Mouse (Mus musculus) cerebral cortex, adult 2 months (tissue): ENCODE data around the gene Chrna3.

Source experiments
- WGBS: fragments of 180-500 bp; shearing (Covaris S2); methylation state at CpG from one replicate; pipeline ENCODE4 v1.1.7; 2018; 5-methylcytosine and 5-hydroxymethylcytosine counted together

The Chrna3 gene

GRCm38 (mm10) chr9:55026275-55026663, at the start of gene Chrna3:
Gene Chrna3 (minus strand): TSS chr9:55026562.
- WGBS, result 2% methylated on average over 39 of the region's 39 CpGs

DNA sequence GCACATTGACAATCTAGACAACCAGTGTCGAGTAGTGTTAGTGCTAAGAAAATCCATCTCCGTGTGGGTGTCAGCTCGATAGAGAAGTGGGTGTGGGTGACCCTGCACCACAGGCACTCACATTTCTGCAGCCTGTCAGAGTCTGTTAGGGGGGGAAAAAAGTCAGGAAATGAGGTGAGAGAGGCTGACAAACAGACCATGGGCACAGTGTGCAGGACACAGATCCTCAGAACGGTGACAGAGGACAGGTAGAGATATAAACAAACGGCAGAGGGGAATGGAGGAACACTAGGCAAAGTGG, 41.6 kb upstream of the Chrna3 start:
- WGBS, result 37% methylated on average over 5 of the region's 5 CpGs

DNA sequence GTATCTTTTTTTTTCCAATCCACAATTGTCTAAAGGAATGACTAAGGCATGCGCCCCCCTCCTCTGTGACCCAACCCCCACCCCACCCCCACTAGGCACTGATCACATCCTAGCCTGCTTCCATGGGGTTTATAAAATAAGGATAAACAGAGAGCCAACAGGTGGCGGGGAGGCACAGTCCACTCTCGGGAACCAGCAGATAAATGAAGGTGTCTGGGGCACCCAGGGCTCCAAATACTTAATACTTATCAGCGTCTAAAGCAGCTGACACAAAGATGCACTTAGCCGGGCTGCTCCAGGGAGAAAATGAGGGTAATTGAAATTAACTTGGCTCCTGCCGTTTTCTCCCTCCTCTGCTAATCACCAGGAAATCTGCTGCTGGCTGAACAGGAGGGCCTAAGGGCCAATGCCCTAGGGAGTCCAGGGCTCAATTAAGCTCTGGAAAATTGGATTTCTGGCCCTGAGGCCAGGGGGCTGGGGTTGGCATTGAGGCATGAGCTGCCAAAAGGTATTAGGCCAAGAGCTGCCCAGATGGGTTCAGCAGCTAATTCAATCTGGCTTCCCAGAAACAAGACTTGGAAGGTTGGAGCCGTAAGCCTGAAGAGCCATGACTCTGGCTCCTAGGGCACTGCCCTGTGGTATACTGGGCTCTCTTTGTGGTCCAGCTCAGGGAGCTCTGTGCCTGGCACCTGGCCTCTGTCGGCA, 41.0 kb upstream of the Chrna3 start:
- WGBS, result 56% methylated on average over 8 of the region's 8 CpGs

GRCm38 (mm10) chr9:55065241-55065640, 38.9 kb upstream of the Chrna3 start:
- 77% methylated on average over 9 of the region's 9 CpGs for WGBS

DNA sequence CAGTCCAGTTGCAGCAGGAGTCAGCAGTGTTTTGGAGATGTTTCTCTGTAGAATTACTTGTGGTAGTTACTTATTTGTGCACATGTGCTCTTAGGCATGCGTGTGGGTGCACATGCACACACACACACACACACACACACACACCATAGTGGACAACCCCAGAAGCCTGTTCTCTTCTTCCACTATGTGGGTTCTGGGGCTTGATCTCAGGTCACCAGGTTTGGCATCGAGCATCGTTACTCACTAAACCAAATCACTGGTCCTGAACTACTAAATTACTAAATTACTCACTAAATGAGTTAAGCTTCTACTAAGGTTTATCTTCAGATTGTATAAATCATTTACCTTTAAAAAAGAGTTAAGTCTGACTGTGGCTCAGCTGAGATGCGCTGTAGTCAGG, 31.7 kb upstream of the Chrna3 start:
- WGBS, result 96% methylated on average over 4 of the region's 4 CpGs

DNA sequence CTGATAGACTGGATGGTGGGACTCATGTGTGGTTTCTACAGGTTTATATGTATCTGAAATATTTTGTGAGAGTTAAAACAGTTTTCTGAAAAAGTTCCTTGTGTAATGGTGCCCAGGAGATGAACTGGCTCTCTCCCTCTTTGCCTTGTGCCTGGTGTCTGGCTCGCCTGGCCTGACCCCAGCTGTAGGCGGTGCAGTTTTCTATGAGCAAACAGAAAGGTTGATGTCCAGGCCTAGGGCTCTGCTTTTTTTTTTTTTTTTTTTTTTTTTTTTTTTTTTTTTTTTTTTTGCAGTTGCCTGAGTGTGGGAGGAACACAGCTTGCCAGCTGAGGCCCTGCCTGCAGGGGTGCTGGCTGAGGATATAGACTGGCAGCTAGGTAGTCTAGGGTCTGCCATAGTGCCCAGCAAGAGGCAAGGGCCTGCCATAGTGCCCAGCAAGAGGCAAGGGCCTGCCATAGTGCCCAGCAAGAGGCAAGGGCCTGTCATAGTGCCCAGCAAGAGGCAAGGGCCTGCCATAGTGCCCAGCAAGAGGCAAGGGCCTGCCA, 29.1 kb upstream of the Chrna3 start:
- 96% methylated on average over 2 of the region's 2 CpGs for WGBS

DNA sequence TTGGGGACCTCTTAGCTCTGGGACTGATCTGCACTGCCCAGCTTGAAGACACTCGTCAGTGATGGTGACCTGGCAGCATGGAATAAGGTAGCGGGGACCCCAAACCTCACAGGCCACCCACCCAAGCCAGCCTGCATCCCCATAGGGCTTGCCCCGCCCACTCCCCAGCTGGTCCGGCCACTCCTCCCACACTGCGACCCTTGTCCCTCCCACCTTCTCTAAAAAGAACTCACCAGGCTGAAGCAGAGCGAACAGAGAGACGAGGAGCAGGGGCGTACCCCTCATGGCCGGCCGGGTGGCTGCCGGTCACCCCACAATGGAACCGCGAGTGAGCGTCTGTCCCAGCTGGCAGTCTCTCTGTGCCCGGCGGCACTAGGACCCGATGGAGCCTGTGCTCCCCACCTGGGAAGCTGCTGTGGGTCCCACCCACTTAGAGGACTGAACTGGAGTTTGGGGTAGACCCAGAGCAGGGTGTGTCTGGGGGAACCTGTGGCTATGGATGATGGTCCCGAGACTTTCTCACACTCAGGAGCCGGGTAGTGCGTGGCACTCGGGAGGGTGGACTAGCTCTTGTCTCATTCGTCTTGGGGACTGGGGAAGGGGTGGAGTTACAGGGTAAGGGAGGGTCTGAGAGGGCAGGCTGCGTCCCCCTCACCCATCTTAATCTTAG, 22.0 kb upstream of the Chrna3 start, which contains the start of gene Chrnb4:
Chrnb4 (minus strand) TSS at position 569 of the 670 bp plus-strand sequence.
- WGBS, result 3% methylated on average over 23 of the region's 23 CpGs

- 3% methylated on average over 3 of the region's 3 CpGs for WGBS
These were observed 20.4 kb upstream of the Chrna3 start for GRCm38 (mm10) chr9:55046764-55047163.

GRCm38 (mm10) chr9:55045001-55045400, 18.6 kb upstream of the Chrna3 start:
- 68% methylated on average over 2 of the region's 2 CpGs for WGBS

DNA sequence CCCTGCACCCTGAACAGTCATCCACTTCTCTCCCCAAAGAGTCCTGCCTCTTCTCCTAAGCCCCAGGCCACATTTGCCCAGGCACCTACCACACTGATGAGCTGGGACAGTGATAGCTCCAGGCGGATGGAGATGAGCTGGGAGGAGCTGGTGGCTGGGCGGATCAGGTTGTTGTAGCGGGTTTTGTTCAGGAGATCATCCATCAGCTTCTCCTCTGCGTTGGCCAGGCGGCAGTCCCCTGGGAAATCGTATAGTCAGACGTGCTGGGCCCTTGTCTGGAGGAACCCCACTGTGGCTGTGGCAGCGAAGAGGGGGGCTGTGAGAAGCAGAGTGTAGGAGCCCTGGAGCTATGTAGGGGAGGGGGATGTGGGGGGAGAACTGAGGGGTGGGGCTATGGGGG, 17.3 kb upstream of the Chrna3 start:
- 41% methylated on average over 8 of the region's 8 CpGs for WGBS

DNA sequence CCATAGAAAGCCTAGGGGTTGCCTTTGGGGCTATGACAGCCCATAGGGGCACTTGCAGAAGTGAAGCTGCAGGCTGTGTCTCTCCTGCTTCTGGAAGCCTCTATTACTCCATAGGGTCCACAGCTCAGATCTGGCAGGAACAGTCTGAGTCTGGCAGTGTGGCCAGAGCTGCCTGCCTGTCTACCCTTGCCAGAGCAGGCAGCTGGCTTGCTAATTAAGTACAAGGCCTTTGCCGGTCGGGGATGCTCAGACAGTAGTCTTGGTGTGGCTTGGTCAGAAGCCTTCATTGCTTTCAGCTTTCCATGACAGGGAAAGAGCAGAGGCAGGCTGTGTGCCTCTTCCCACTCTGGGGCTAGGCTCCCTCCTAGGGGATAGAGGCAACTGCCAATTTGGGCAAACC, 15.0 kb upstream of the Chrna3 start:
- 75% methylated on average over 2 of the region's 2 CpGs for WGBS

DNA sequence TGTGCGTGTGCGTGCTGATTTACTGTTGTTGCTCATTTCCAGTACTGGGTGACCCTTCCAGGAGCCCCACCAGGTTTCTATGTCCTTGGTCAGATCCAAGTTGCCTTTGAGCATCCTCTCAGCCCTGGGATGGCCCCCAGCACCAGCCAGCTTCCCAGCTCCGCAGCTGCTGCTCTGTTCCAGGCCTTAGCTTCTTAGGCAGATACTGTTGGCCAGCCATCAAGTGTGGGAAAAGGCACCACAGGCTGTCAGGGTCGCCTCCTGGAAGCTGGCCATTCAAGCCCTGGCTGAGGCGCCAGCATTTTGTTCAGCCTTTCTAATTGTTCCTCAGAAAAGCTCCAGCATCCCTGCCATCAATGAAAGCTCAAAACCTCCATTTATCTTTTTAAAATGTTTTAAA, 13.6 kb upstream of the Chrna3 start:
- WGBS, result 51% methylated on average over 5 of the region's 5 CpGs

- 82% methylated on average over 8 of the region's 8 CpGs for WGBS
These were observed 12.6 kb upstream of the Chrna3 start for GRCm38 (mm10) chr9:55038948-55039347.

DNA sequence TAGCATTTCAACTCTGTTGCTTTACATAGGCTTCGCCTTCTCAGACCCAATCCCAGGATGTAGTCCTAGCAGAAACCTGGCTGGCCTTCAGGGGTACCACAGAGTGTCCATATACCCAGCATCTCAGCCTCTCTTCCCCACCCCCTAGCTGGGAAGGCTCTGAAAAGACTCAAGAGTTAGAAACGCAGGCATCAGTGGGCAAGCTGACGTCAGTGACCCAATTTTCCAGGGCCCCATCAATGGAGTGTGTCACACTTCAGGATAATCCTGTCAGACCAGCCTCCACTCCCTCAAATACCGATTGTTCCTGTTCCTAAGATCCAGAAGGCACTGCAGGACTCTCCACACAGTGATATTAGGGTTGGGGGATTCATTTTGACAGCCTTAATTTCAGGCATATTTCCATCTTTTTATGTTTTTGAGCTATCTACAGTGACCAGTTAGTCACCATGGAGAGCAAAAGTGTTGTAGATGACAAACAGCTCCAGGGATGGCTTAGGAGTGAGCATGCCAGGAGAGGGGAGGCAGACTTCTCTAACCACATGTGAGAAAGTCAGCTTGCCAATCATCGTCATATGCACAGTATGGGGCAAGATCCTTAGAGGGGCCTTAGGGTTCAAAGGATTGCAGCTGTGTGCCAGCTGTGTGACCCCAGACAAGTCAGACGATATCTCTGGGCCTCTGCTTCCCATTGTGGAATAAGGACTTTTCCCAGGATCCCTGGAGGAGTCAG, 5.2 kb upstream of the Chrna3 start:
- WGBS, result 49% methylated on average over 6 of the region's 6 CpGs

GRCm38 (mm10) chr9:55025534-55026274, 658 bp downstream of the Chrna3 start:
- WGBS, result 9% methylated on average over 38 of the region's 38 CpGs

DNA sequence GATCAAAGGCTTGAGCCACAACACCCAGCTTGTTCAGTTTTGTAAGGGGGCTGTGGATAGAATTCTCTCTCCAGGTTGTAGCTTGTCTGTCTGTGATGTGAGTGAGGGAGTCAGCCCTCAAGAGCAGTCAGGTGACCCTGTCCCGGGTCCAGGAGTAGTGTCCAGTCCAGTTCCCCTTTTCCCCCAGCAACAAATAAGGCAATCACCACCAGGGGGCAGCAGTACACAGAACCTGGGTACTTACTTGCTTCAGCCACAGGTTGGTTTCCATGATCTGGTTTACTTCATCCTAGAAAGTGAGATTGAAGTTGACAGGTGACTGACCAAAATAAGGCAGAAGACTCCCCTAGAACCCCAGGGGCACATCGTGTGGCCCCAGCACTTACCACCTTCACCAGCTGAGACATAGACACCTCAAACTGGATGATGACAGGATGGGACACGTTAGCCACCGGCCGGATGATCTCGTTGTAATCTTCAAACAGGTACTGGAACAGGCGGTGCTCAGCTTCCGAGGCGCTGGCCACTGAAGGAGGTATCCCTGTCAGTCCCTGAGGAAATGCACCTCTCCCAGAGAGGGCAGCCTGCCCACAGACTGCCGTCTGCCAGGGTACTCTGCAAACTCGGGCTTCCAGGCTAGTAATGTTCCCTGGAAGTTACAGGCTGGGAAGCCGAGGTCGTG, 2.3 kb downstream of the Chrna3 start:
- 33% methylated on average over 13 of the region's 13 CpGs for whole genome bisulfite sequencing

- 91% methylated on average over 5 of the region's 5 CpGs for WGBS
These were observed 3.0 kb downstream of the Chrna3 start for GRCm38 (mm10) chr9:55023326-55023725.

GRCm38 (mm10) chr9:55016926-55017325, 9.4 kb downstream of the Chrna3 start:
- 44% methylated on average over 3 of the region's 3 CpGs for WGBS

GRCm38 (mm10) chr9:55010588-55011350, 15.6 kb downstream of the Chrna3 start:
- 74% methylated on average over 6 of the region's 6 CpGs for WGBS

GRCm38 (mm10) chr9:55009692-55010091, 16.7 kb downstream of the Chrna3 start:
- 93% methylated on average over 2 of the region's 2 CpGs for WGBS

GRCm38 (mm10) chr9:55003609-55004008, 22.8 kb downstream of the Chrna3 start:
- 47% methylated on average over 4 of the region's 4 CpGs for WGBS
